Mouse (Mus musculus): ENCODE results near the gene Nfe2l3. TPM values are rescaled to one million over a fixed set of nuclear protein-coding genes. Genes with fewer than 3 reads are reported as not detected.

Gene Nfe2l3
- polyA plus RNA-seq, 1 experiment from 2014 or later, result 0.13 TPM

GRCm38 (mm10) chr6:51403598-51403997, 28.9 kb upstream of the Nfe2l3 start:
- Histone ChIP-seq H3K36me3 (no peaks in the 10 kb centered on the region), H3K4me2 (no peak overlapping the region), H3K27me3 (no peaks in the 10 kb centered on the region), H3K9me3 (replicated peaks) (no peaks in the 10 kb centered on the region), H3K4me1 (replicated peaks) (peaks cover 17% of the 10 kb centered on the region), H3K4me3 (replicated peaks) (no peak overlapping the region), H3K9ac (no peak overlapping the region), H3K27ac (no peak overlapping the region)
- DNase-seq (no peak), ATAC-seq (ENCODE audit: low read depth) (no peak)
- 67% methylated on average over 5 of the region's 5 CpGs for WGBS (ENCODE audit: insufficient replicate concordance)

- DNase-seq (no peak), ATAC-seq (ENCODE audit: low read depth) (no peak)
- Histone ChIP-seq H3K4me1 (replicated peaks) (peaks cover 10% of the 10 kb centered on the region), H3K4me2 (no peak overlapping the region), H3K27ac (no peak overlapping the region), H3K36me3 (no peaks in the 10 kb centered on the region), H3K9ac (no peak overlapping the region), H3K4me3 (replicated peaks) (no peak overlapping the region), H3K9me3 (replicated peaks) (no peaks in the 10 kb centered on the region), H3K27me3 (no peaks in the 10 kb centered on the region)
- 18% methylated on average over 4 of the region's 4 CpGs for WGBS (ENCODE audit: insufficient replicate concordance)
Observed at GRCm38 (mm10) chr6:51404502-51404901, 28.0 kb upstream of the Nfe2l3 start.

- H3K4me1 ChIP-seq (replicated peaks), result no peaks in the 10 kb centered on the region
Observed at GRCm38 (mm10) chr6:51416433-51416832, 16.0 kb upstream of the Nfe2l3 start.

GRCm38 (mm10) chr6:51417306-51417936, 15.0 kb upstream of the Nfe2l3 start:
- Histone ChIP-seq H3K4me3 (replicated peaks) (no peak overlapping the region), H3K27me3 (no peaks in the 10 kb centered on the region), H3K4me2 (no peak overlapping the region), H3K4me1 (replicated peaks) (no peaks in the 10 kb centered on the region), H3K27ac (no peak overlapping the region), H3K9ac (no peak overlapping the region), H3K36me3 (no peaks in the 10 kb centered on the region), H3K9me3 (replicated peaks) (no peaks in the 10 kb centered on the region)
- 69% methylated on average over 4 of the region's 4 CpGs for WGBS (ENCODE audit: insufficient replicate concordance)
- ATAC-seq (ENCODE audit: low read depth) (no peak), DNase-seq (no peak)

More at GRCm38 (mm10) chr6:51416433-51416832, 16.0 kb upstream of the Nfe2l3 start:
- Histone ChIP-seq H3K36me3 (no peaks in the 10 kb centered on the region), H3K9me3 (replicated peaks) (no peaks in the 10 kb centered on the region), H3K4me3 (replicated peaks) (no peak overlapping the region), H3K27ac (no peak overlapping the region), H3K4me2 (no peak overlapping the region), H3K9ac (no peak overlapping the region), H3K27me3 (no peaks in the 10 kb centered on the region)
- DNase-seq (no peak), ATAC-seq (ENCODE audit: low read depth) (no peak)
- WGBS (ENCODE audit: insufficient replicate concordance), result 48% methylated on average over 1 of the region's 1 CpGs

GRCm38 (mm10) chr6:51423466-51424122, 8.9 kb upstream of the Nfe2l3 start:
- no peaks in the 10 kb centered on the region for H3K36me3 ChIP-seq
- no peak overlapping the region for H3K9ac ChIP-seq
- 36% methylated on average over 11 of the region's 11 CpGs for WGBS (ENCODE audit: insufficient replicate concordance)
- ATAC-seq (ENCODE audit: low read depth) (no peak; the same call in 1 of the 2 replicates), DNase-seq (no peak)
- H3K9me3 ChIP-seq (replicated peaks), result no peaks in the 10 kb centered on the region
- no peak overlapping the region for H3K4me2 ChIP-seq
- peaks cover 20% of the 10 kb centered on the region for H3K4me1 ChIP-seq (replicated peaks)
- H3K4me3 ChIP-seq (replicated peaks), result no peak overlapping the region
- 0 out of 2 replicates have a peak, but pooled peaks cover 4% of the 10 kb centered on the region for H3K27me3 ChIP-seq
- no peak overlapping the region for H3K27ac ChIP-seq

GRCm38 (mm10) chr6:51424537-51424936, 7.9 kb upstream of the Nfe2l3 start:
- Histone ChIP-seq H3K9ac (no peak overlapping the region), H3K27me3 (0 out of 2 replicates have a peak, but pooled peaks cover 4% of the 10 kb centered on the region), H3K9me3 (replicated peaks) (no peaks in the 10 kb centered on the region), H3K36me3 (no peaks in the 10 kb centered on the region), H3K4me3 (replicated peaks) (no peak overlapping the region), H3K4me2 (no peak overlapping the region), H3K4me1 (replicated peaks) (peaks cover 20% of the 10 kb centered on the region), H3K27ac (no peak overlapping the region)
- WGBS (ENCODE audit: insufficient replicate concordance), result 39% methylated on average over 2 of the region's 2 CpGs
- DNase-seq (peak; percentile 6), ATAC-seq (ENCODE audit: low read depth) (peak; percentile 60; the same call in 1 of the 2 replicates)

GRCm38 (mm10) chr6:51434270-51434669, 1.8 kb downstream of the Nfe2l3 start:
- Histone ChIP-seq H3K27ac (no peak overlapping the region), H3K4me1 (replicated peaks) (peaks cover 16% of the 10 kb centered on the region), H3K27me3 (peaks cover 89% of the 10 kb centered on the region), H3K9me3 (replicated peaks) (no peaks in the 10 kb centered on the region), H3K36me3 (no peaks in the 10 kb centered on the region), H3K4me3 (replicated peaks) (no peak overlapping the region), H3K9ac (no peak overlapping the region), H3K4me2 (no peak overlapping the region)
- DNase-seq, result no peak
- WGBS (ENCODE audit: insufficient replicate concordance), result 34% methylated on average over 7 of the region's 7 CpGs
- ATAC-seq (ENCODE audit: low read depth), result no peak

GRCm38 (mm10) chr6:51437665-51438064, 5.2 kb downstream of the Nfe2l3 start:
- H3K4me2 ChIP-seq, result no peak overlapping the region
- H3K36me3 ChIP-seq, result no peaks in the 10 kb centered on the region
- peaks cover 69% of the 10 kb centered on the region for H3K27me3 ChIP-seq
- peaks cover 9% of the 10 kb centered on the region for H3K4me1 ChIP-seq (replicated peaks)
- 57% methylated on average over 4 of the region's 4 CpGs for WGBS (ENCODE audit: insufficient replicate concordance)
- ATAC-seq (ENCODE audit: low read depth), result no peak
- H3K4me3 ChIP-seq (replicated peaks), result no peak overlapping the region
- no peaks in the 10 kb centered on the region for H3K9me3 ChIP-seq (replicated peaks)
- DNase-seq, result no peak
- H3K9ac ChIP-seq, result no peak overlapping the region
- no peak overlapping the region for H3K27ac ChIP-seq

GRCm38 (mm10) chr6:51438826-51439330, 6.4 kb downstream of the Nfe2l3 start:
- DNase-seq, result no peak
- Histone ChIP-seq H3K27me3 (peaks cover 57% of the 10 kb centered on the region), H3K4me1 (replicated peaks) (no peaks in the 10 kb centered on the region), H3K4me2 (no peak overlapping the region), H3K36me3 (no peaks in the 10 kb centered on the region), H3K9me3 (replicated peaks) (no peaks in the 10 kb centered on the region), H3K27ac (no peak overlapping the region), H3K4me3 (replicated peaks) (no peak overlapping the region), H3K9ac (no peak overlapping the region)
- no peak for ATAC-seq (ENCODE audit: low read depth)
- 71% methylated on average over 9 of the region's 9 CpGs for WGBS (ENCODE audit: insufficient replicate concordance)

- H3K4me2 ChIP-seq, result no peak overlapping the region
- peaks cover 29% of the 10 kb centered on the region for H3K27me3 ChIP-seq
- no peaks in the 10 kb centered on the region for H3K36me3 ChIP-seq
- no peaks in the 10 kb centered on the region for H3K9me3 ChIP-seq (replicated peaks)
- no peak overlapping the region for H3K9ac ChIP-seq
- H3K27ac ChIP-seq, result no peak overlapping the region
- ATAC-seq (ENCODE audit: low read depth) (no peak), DNase-seq (no peak)
- no peak overlapping the region for H3K4me3 ChIP-seq (replicated peaks)
- H3K4me1 ChIP-seq (replicated peaks), result no peaks in the 10 kb centered on the region
- 51% methylated on average over 9 of the region's 9 CpGs for WGBS (ENCODE audit: insufficient replicate concordance)
Observed at GRCm38 (mm10) chr6:51442191-51442835, 9.8 kb downstream of the Nfe2l3 start.

- no peaks in the 10 kb centered on the region for H3K9me3 ChIP-seq (replicated peaks)
- WGBS (ENCODE audit: insufficient replicate concordance), result 71% methylated on average over 7 of the region's 7 CpGs
- H3K27ac ChIP-seq, result no peak overlapping the region
- peaks cover 10% of the 10 kb centered on the region for H3K36me3 ChIP-seq
- H3K9ac ChIP-seq, result no peak overlapping the region
- ATAC-seq (ENCODE audit: low read depth), result no peak
- no peak overlapping the region for H3K4me3 ChIP-seq (replicated peaks)
- peaks cover 16% of the 10 kb centered on the region for H3K4me1 ChIP-seq (replicated peaks)
- no peak overlapping the region for H3K4me2 ChIP-seq
- no peaks in the 10 kb centered on the region for H3K27me3 ChIP-seq
- DNase-seq, result no peak
Observed at GRCm38 (mm10) chr6:51452927-51453503, 20.5 kb downstream of the Nfe2l3 start.
